Mouse (Mus musculus) E14TG2a.4 (cell line): ENCODE measurements at regions not wholly inside any gene's neighbourhood (a gene's known extent, or its start where the extent isn't known, plus 50 kb on each side); places are given as distances from the start of the nearest gene placed in this dataset.

ENCODE experiments used
- H3K27me3 ChIP-seq: 2 replicates; pipeline ENCODE4 v1.6.1; 2014; ENCODE audit warnings: low read length, control low read depth; ENCODE audit not compliant: insufficient read depth
- H3K36me3 ChIP-seq: 2 replicates; pipeline ENCODE4 v1.6.1; 2014; ENCODE audit warnings: low read length, control low read depth; ENCODE audit not compliant: insufficient read depth
- H3K4me1 ChIP-seq: replicated peaks from 2 replicates; pipeline ENCODE4 v1.6.1; 2014; ENCODE audit warnings: low read depth, low read length, control low read depth
- H3K4me3 ChIP-seq: replicated peaks from 2 replicates; pipeline ENCODE4 v1.5.1; 2014; ENCODE audit warnings: mild to moderate bottlenecking, low read length
- H3K9me3 ChIP-seq: 2 replicates; pipeline ENCODE4 v1.6.1; 2014; ENCODE audit warnings: low read length, control low read depth
- CTCF ChIP-seq: conservative IDR thresholded peaks from 2 replicates; pipeline ENCODE4 v1.5.1; 2014; ENCODE audit warnings: low read length
- NANOG ChIP-seq: IDR thresholded peaks from 2 replicates; pipeline ENCODE4 v1.6.1; 2014; ENCODE audit warnings: borderline replicate concordance, low read length, mixed read lengths
- POU5F1 ChIP-seq: IDR thresholded peaks from 2 replicates; pipeline ENCODE4 v1.6.1; 2014; ENCODE audit warnings: low read length, borderline replicate concordance

DNA sequence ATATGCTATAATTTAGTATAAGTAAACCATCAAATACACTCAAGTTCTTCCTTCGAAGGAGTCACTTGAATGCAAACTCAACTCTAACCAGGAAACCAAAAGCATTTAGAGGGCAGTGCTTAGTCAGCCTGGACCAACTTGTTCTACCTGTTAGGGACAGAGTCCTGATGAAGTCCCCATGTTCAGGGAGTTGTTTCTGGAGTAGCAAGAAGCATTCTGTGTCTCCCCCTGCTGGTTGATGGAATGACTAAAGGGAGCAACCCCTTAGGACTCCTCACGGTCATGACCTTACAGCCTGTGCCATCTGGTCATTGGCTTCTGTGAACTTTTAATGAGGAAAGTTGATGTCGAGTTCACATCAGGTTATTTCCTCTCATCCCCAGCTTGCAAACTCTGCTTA is 349.6 kb upstream of the Satb1 start:
- Histone ChIP-seq H3K36me3 (no peaks in the 10 kb centered on the region), H3K27me3 (no peaks in the 10 kb centered on the region), H3K4me1 (no peaks in the 10 kb centered on the region), H3K9me3 (no peaks in the 10 kb centered on the region), H3K4me3 (no peak overlapping the region)
- TF ChIP-seq CTCF (peak; percentile 50), NANOG (no peak), POU5F1 (no peak)

GRCm38 (mm10) chr17:52177996-52178395 is 344.9 kb upstream of the Satb1 start:
- H3K27me3 ChIP-seq = no peaks in the 10 kb centered on the region
- H3K4me3 ChIP-seq = no peak overlapping the region
- no peaks in the 10 kb centered on the region for H3K9me3 ChIP-seq
- H3K4me1 ChIP-seq = no peaks in the 10 kb centered on the region
- no peaks in the 10 kb centered on the region for H3K36me3 ChIP-seq
- TF ChIP-seq CTCF (no peak), POU5F1 (no peak), NANOG (no peak)

DNA sequence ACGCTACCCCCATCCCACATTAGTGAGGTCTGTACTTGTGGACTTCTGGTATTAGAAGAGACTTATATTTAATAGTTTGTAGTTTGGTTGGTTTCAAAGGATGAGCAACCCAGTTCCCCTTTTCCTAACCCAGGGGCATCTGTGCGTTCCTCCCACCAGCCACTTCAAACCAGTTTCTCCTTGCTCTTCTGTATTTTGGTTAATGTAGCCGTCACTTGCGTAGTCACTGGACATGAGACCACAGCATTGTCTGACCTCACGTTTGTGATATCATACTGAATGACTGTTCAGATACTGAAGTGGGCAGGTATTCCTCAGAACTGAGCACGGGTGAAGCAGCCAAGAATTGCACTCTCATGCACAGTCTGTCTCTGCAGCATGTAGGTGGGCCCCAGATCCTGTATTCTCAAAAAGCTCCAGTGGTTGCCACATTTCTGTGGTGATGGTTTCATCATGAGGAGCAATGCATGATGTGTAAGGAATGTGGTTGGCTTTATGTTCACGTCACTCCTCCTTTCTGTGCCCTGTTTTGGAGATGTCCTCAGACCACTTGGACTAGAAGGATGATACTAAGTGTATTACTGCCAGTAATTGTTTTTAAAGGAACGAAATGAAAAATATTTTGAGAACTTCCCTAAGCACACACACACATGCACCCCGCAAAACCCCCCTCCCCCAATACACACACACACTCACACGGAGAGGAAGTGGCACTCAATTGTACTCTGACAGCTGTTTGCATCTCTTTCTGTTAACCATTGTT is 335.2 kb upstream of the Satb1 start:
- TF ChIP-seq CTCF (no peak), NANOG (no peak), POU5F1 (no peak)
- Histone ChIP-seq H3K9me3 (no peaks in the 10 kb centered on the region), H3K36me3 (no peaks in the 10 kb centered on the region), H3K4me1 (no peaks in the 10 kb centered on the region), H3K27me3 (no peaks in the 10 kb centered on the region), H3K4me3 (no peak overlapping the region)

DNA sequence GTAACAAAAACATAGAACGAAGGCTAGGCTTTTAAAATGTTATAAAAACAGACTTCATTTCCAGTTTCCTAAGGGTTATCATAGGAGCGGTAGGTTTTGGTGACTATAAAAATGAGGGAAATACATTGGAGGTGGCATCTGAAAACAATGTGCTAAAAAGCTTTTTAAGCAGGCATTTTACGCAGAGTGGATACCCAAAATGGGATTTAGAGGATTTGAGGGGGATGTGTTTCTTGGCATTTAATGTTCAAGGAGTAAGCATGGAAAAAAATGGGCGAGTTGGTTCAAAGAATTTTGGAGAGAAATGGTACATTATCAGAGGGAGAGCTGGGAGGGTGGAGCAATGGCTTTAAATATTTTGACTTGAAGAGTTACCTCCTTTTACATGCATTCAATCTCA is 334.6 kb upstream of the Satb1 start:
- Histone ChIP-seq H3K4me3 (no peak overlapping the region), H3K4me1 (no peaks in the 10 kb centered on the region), H3K36me3 (no peaks in the 10 kb centered on the region), H3K27me3 (no peaks in the 10 kb centered on the region), H3K9me3 (no peaks in the 10 kb centered on the region)
- no peak for TF ChIP-seq CTCF
- TF ChIP-seq POU5F1 = no peak
- no peak for TF ChIP-seq NANOG

DNA sequence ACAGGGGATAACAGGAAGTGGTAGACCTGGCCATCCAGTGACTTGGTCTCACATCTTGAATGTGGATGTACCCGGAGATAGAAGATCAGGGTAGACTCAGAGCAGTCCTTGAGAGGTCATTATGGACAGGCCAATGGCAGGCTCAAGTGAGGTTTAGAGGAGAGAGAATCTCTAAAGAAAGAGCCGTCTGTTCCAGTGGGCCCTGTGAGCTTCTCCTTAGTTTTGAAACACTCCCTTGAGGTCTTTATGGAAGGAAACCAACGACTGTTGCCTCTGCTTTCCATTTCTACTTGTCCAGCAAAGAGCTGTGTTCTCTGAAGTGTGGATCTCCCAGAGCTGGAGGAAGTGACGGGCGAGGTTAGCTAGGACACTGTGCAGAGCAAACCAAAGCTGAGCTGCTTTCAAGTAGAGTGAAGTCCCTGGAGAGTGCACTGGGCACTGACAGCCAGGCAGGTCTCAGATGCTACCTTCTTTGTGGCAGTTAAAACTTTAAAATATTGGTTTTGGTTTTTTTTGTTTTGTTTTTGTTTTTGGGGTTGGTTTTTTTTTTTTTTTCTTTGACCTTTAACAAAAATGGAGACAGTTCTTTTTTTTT is 332.9 kb upstream of the Satb1 start:
- Histone ChIP-seq H3K4me1 (no peaks in the 10 kb centered on the region), H3K36me3 (no peaks in the 10 kb centered on the region), H3K4me3 (no peak overlapping the region), H3K27me3 (no peaks in the 10 kb centered on the region), H3K9me3 (no peaks in the 10 kb centered on the region)
- TF ChIP-seq CTCF = no peak

- TF ChIP-seq NANOG (no peak), POU5F1 (no peak), CTCF (no peak)
- Histone ChIP-seq H3K4me3 (no peak overlapping the region), H3K27me3 (no peaks in the 10 kb centered on the region), H3K9me3 (no peaks in the 10 kb centered on the region), H3K36me3 (no peaks in the 10 kb centered on the region), H3K4me1 (no peaks in the 10 kb centered on the region)
These were observed 329.7 kb upstream of the Satb1 start for GRCm38 (mm10) chr17:52162559-52163397.

DNA sequence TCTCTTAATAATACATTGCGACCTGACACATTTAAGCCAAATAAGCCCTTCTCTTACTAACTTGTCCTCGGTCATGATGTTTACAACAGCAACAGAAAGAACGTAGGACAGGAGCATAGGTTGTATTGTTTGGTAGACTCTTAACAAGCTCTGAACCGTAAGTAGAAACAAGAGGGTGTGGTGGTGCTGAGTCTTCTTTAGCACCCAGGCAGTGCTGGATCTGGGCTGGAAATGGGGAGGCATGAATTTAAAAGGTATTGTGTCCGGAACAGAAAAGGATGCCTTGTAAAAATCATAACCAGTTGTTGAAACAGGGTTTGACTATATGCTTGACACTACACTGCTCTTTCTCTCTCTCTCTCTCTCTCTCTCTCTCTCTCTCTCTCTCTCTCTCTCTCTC is 317.4 kb upstream of the Satb1 start:
- no peak for TF ChIP-seq NANOG
- no peak for TF ChIP-seq POU5F1
- TF ChIP-seq CTCF = no peak
- 0 out of 2 replicates have a peak, but pooled peaks cover 7% of the 10 kb centered on the region for H3K9me3 ChIP-seq
- H3K27me3 ChIP-seq = no peaks in the 10 kb centered on the region
- H3K36me3 ChIP-seq = no peaks in the 10 kb centered on the region
- no peaks in the 10 kb centered on the region for H3K4me1 ChIP-seq
- H3K4me3 ChIP-seq = no peak overlapping the region

- Histone ChIP-seq H3K27me3 (no peaks in the 10 kb centered on the region), H3K36me3 (no peaks in the 10 kb centered on the region), H3K4me1 (no peaks in the 10 kb centered on the region), H3K9me3 (0 out of 2 replicates have a peak, but pooled peaks cover 7% of the 10 kb centered on the region), H3K4me3 (no peak overlapping the region)
- TF ChIP-seq CTCF (no peak), NANOG (no peak), POU5F1 (no peak)
These were observed 316.7 kb upstream of the Satb1 start for GRCm38 (mm10) chr17:52149834-52150233.
